Mouse (Mus musculus) neural tube, embryonic 11.5 days (tissue): Measurements from ENCODE around the gene Brd3os. TPM values are rescaled to one million over a fixed set of nuclear protein-coding genes. Genes with fewer than 3 reads are reported as not detected.

Experiments
- ATAC-seq: fragments of 200-750 bp; cut with Nextera tagmentation; 2 replicates; pipeline ENCODE4 v1.8.0; 2017; ENCODE audit warnings: moderate number of reproducible peaks, mild to moderate bottlenecking, moderate TSS enrichment, moderate library complexity; ENCODE audit not compliant: insufficient read depth, low FRiP score, low TSS enrichment
- DNase-seq: peaks from one replicate; pipeline ENCODE4 v3.0.0-alpha.2; 2015; ENCODE audit warnings: low spot score
- H3K27ac ChIP-seq: fragments of 300-500 bp; sonication (generic); 2 replicates; pipeline ENCODE4 v1.5.1; 2014; ENCODE audit warnings: low read depth, mild to moderate bottlenecking, low read length
- H3K27me3 ChIP-seq: fragments of 300-500 bp; sonication (generic); 2 replicates; pipeline ENCODE4 v1.6.1; 2014; ENCODE audit warnings: mild to moderate bottlenecking, low read length, mixed read lengths; ENCODE audit not compliant: control insufficient read depth, insufficient read depth
- H3K36me3 ChIP-seq: fragments of 300-500 bp; sonication (generic); 2 replicates; pipeline ENCODE4 v1.6.1; 2014; ENCODE audit warnings: mild to moderate bottlenecking, low read length, moderate library complexity, mixed read lengths; ENCODE audit not compliant: control insufficient read depth, insufficient read depth
- H3K4me1 ChIP-seq: fragments of 300-500 bp; sonication (generic); 2 replicates; pipeline ENCODE4 v1.6.1; 2014; ENCODE audit warnings: low read length, mixed read lengths; ENCODE audit not compliant: control insufficient read depth, insufficient read depth
- H3K4me2 ChIP-seq: fragments of 300-500 bp; sonication (generic); 2 replicates; pipeline ENCODE4 v1.6.1; 2014; ENCODE audit warnings: low read depth, mild to moderate bottlenecking, moderate library complexity
- H3K4me3 ChIP-seq: fragments of 300-500 bp; sonication (generic); 2 replicates; pipeline ENCODE4 v1.5.1; 2014; ENCODE audit warnings: low read depth, low read length
- H3K9ac ChIP-seq: fragments of 300-500 bp; sonication (generic); 2 replicates; pipeline ENCODE4 v1.6.1; 2014; ENCODE audit warnings: mild to moderate bottlenecking, low read length
- H3K9me3 ChIP-seq: fragments of 300-500 bp; sonication (generic); 2 replicates; pipeline ENCODE4 v1.6.1; 2016; ENCODE audit warnings: low read length; ENCODE audit not compliant: control insufficient read depth
- WGBS: fragments of 180-500 bp; shearing (Covaris S2); extraction: QIAGEN DNeasy Blood & Tissue Kit; methylation state at CpG from one replicate; pipeline ENCODE4 v1.1.7; 2014; 5-methylcytosine and 5-hydroxymethylcytosine counted together
- polyA plus RNA-seq: library from polyadenylated mRNA; unstranded; fragments of >200 nt; fragmentation: Nextera tagmentation; extraction: Ambion mirVana; gene quantifications from 2 replicates; pipeline ENCODE4 v1.2.1, GENCODE M21; 2014

The Brd3os gene
- polyA plus RNA-seq, result 15.8 and 16.2 TPM in 2 replicates

GRCm38 (mm10) chr2:27441767-27442707 is at the start of gene Brd3os:
Gene Brd3os (plus strand): TSS chr2:27442324.
- Histone ChIP-seq H3K4me3 (peak within 1 kb of the TSS; percentile 55), H3K27ac (0 out of 2 replicates have a peak within 1 kb of the TSS, but pooled peaks have one; percentile 14), H3K27me3 (no peaks in the 10 kb centered on the region), H3K36me3 (peaks cover 9% of the 10 kb centered on the region), H3K9ac (peak within 1 kb of the TSS; percentile 64), H3K4me2 (peak within 1 kb of the TSS; percentile 85), H3K9me3 (no peaks in the 10 kb centered on the region), H3K4me1 (peaks cover 6% of the 10 kb centered on the region)
- 2% methylated on average over 36 of the region's 36 CpGs for WGBS
- ATAC-seq (peak; percentile 90), DNase-seq (peak; percentile 99)

- H3K4me1 ChIP-seq, result peaks cover 55% of the 10 kb centered on the region
- no peak overlapping the region for H3K27ac ChIP-seq
These were observed 47.8 kb upstream of the Brd3os start for GRCm38 (mm10) chr2:27394158-27394832.

GRCm38 (mm10) chr2:27396656-27397440 is 45.3 kb upstream of the Brd3os start:
- Histone ChIP-seq H3K4me2 (no peak overlapping the region), H3K36me3 (no peaks in the 10 kb centered on the region), H3K9ac (peak overlapping the region; percentile 3; the same call in 1 of the 2 replicates), H3K4me3 (no peak overlapping the region), H3K4me1 (peaks cover 39% of the 10 kb centered on the region), H3K27me3 (no peaks in the 10 kb centered on the region), H3K27ac (no peak overlapping the region), H3K9me3 (no peaks in the 10 kb centered on the region)
- no peak for ATAC-seq
- 64% methylated on average over 17 of the region's 17 CpGs for WGBS
- DNase-seq, result no peak

More at GRCm38 (mm10) chr2:27394158-27394832, 47.8 kb upstream of the Brd3os start:
- WGBS, result 72% methylated on average over 10 of the region's 10 CpGs
- Histone ChIP-seq H3K9me3 (no peaks in the 10 kb centered on the region), H3K27me3 (no peaks in the 10 kb centered on the region), H3K4me2 (no peak overlapping the region), H3K4me3 (no peak overlapping the region), H3K9ac (no peak overlapping the region), H3K36me3 (no peaks in the 10 kb centered on the region)
- no peak for ATAC-seq
- no peak for DNase-seq

GRCm38 (mm10) chr2:27400083-27400482 is 42.0 kb upstream of the Brd3os start:
- peaks cover 29% of the 10 kb centered on the region for H3K4me1 ChIP-seq
- WGBS, result 96% methylated on average over 2 of the region's 2 CpGs

GRCm38 (mm10) chr2:27401544-27401943 is 40.6 kb upstream of the Brd3os start:
- H3K36me3 ChIP-seq, result no peaks in the 10 kb centered on the region
- H3K9ac ChIP-seq, result no peak overlapping the region
- DNase-seq (no peak), ATAC-seq (no peak)
- no peak overlapping the region for H3K4me3 ChIP-seq
- H3K4me2 ChIP-seq, result no peak overlapping the region
- no peak overlapping the region for H3K27ac ChIP-seq
- H3K9me3 ChIP-seq, result no peaks in the 10 kb centered on the region
- peaks cover 23% of the 10 kb centered on the region for H3K4me1 ChIP-seq
- WGBS, result 94% methylated on average over 2 of the region's 2 CpGs
- no peaks in the 10 kb centered on the region for H3K27me3 ChIP-seq

More at GRCm38 (mm10) chr2:27400083-27400482, 42.0 kb upstream of the Brd3os start:
- DNase-seq (no peak), ATAC-seq (no peak)
- Histone ChIP-seq H3K27ac (no peak overlapping the region), H3K4me3 (no peak overlapping the region), H3K36me3 (no peaks in the 10 kb centered on the region), H3K9me3 (no peaks in the 10 kb centered on the region), H3K4me2 (no peak overlapping the region), H3K9ac (no peak overlapping the region), H3K27me3 (no peaks in the 10 kb centered on the region)

GRCm38 (mm10) chr2:27404375-27405093 is 37.6 kb upstream of the Brd3os start:
- ATAC-seq (no peak), DNase-seq (no peak)
- Histone ChIP-seq H3K9ac (no peak overlapping the region), H3K9me3 (no peaks in the 10 kb centered on the region), H3K36me3 (no peaks in the 10 kb centered on the region), H3K4me3 (no peak overlapping the region), H3K27ac (no peak overlapping the region), H3K4me1 (peaks cover 22% of the 10 kb centered on the region; the same call in 1 of the 2 replicates), H3K4me2 (no peak overlapping the region), H3K27me3 (no peaks in the 10 kb centered on the region)
- WGBS, result 54% methylated on average over 6 of the region's 6 CpGs

GRCm38 (mm10) chr2:27405094-27405884 is 36.8 kb upstream of the Brd3os start:
- 55% methylated on average over 5 of the region's 5 CpGs for WGBS
- peaks cover 22% of the 10 kb centered on the region; the same call in 1 of the 2 replicates for H3K4me1 ChIP-seq
- H3K9ac ChIP-seq, result no peak overlapping the region

More at GRCm38 (mm10) chr2:27405094-27405884, 36.8 kb upstream of the Brd3os start:
- no peak overlapping the region for H3K4me2 ChIP-seq
- no peaks in the 10 kb centered on the region for H3K27me3 ChIP-seq
- ATAC-seq (no peak), DNase-seq (no peak)
- H3K27ac ChIP-seq, result no peak overlapping the region
- no peak overlapping the region for H3K4me3 ChIP-seq
- no peaks in the 10 kb centered on the region for H3K36me3 ChIP-seq
- H3K9me3 ChIP-seq, result no peaks in the 10 kb centered on the region
